Mouse (Mus musculus) left cerebral cortex, postnatal 36 days (tissue): ENCODE results near the gene Rybp. TPM values are rescaled to one million over a fixed set of nuclear protein-coding genes. Genes with fewer than 3 reads are reported as not detected.

Source experiments
- DNase-seq, 2 experiments: peaks; one replicate each; pipeline ENCODE4 v3.0.0; 2021 to 2022; ENCODE audit warnings: low spot score in 2 of 2, mixed read lengths in 1 of 2
- intact Hi-C: fragments of 180-260 bp; cut with DNase I; formaldehyde crosslinking; loops from one replicate; pipeline ENCODE4 v1.15.1; 2025
- total RNA-seq, 2 experiments: library from RNA; stranded (reverse); gene quantifications; 2 replicates each; pipeline ENCODE4 v1.2.3; 2021

Rybp gene
- total RNA-seq, 2 experiments from 2014 or later: 53.7 to 54.9 TPM

DNA sequence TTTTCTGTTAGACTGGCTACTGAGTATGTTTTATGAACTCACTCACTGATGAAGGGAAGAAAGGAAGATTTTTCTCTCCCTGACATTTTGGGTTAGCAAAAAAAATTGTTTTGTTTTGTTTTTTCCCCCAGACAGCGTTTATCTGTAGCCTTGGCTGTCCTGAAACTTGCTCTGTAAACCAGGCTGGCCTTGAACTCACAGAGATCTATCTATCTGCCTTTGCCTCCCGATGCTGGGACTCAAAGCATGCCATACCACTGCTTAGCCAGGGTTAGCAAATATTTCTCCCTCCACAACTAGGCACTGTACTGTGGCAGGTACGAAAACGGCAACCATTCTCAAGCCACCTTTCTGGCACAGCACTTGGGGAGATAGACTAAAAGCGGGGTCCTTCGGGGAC lies 63.4 kb downstream of the Rybp start:
- intact Hi-C loops: no loop called here

DNA sequence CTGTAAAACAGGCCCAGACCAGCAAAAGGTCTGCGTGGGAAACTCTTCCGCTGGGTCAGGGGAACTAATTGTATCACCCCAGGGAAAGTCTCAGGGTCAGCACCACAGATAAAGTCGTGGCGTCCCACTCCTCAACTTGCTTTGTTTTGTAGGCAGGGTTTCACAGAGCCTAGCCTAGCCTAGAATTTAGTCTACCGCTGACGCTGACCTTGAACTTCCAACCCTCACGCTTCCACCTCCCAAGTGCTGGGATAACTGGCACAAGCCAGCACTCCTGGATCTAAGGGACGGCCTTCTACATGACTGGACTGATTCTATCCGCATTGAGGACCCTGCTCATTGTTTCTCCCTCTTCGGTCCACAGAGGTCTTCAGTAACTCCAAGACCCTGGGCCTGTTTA lies 63.9 kb downstream of the Rybp start:
- no peak for DNase-seq
- intact Hi-C loops: no loop called here

More for the DNA sequence above, 63.4 kb downstream of the Rybp start:
- no peak for DNase-seq

DNA sequence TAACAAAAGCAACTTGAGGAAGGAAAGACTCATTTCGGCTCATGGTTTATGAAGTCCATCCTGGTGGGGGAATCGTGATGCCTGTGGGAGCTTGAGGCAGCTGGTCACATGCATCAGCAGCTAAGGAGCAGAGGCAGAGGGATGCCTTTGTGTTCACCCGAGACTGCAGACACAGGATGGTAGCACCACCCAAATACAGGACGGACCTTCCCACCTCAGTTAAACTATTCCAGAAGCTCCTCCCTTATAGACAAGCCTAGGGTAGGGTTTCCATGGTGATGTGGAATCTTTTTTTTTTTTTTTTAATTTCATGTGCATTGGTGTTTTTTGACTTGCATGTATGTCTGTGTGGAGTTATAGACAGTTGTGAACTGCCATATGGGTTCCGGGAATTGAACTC lies 64.4 kb downstream of the Rybp start:
- intact Hi-C loops: no loop called here
- no peak for DNase-seq

DNA sequence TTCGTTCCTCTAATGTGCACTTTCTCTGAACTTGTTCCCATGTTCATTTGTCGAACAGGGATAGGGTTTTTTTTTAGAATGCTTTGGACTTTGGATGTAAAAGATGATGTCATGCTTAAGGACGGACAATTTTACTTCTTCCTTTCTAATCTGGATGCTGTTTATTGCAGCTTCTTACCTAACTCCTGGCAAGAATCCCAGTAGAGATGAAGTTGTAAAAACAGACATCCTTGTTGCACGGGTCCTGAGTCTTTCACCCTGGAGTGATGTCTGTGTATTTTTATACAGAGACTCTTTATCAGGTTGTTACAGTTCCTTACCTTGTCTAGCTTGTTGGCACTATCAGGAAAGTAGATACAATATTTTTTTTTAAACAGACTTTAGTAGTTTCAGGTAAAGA lies 65.5 kb downstream of the Rybp start:
- intact Hi-C loops: no loop called here
- no peak for DNase-seq

DNA sequence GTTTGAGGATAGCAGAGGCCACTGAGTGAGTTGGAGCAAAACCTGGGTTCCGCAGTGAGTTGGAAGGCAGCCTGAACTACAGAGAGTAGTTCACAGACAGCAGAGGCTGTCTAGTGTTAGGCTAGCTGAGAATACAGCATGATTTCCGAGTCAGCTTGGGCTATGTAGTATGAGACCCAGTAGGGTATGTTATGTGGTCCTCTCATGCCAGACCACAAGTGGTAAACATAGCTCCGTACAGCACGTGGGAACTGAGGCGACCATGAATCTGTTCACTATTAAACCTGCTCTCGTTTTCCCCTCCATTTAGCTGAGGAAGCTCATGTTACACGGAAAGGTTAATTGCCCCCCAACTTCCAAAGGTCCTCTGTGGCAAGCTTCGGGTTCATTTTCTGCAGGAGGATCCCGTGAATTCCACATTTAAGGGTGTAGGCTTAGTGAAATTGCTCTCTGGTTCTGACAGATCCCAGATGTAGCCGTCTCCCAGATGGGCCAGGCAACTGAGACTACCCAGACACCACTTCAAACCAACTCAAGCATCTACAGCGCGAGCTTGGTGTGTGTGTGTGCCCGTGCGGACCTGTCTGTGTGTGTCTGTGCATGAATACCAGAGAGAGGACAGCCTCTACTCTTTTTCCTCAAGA lies 66.2 kb downstream of the Rybp start:
- intact Hi-C loops: no loop called here
- DNase-seq: no peak

DNA sequence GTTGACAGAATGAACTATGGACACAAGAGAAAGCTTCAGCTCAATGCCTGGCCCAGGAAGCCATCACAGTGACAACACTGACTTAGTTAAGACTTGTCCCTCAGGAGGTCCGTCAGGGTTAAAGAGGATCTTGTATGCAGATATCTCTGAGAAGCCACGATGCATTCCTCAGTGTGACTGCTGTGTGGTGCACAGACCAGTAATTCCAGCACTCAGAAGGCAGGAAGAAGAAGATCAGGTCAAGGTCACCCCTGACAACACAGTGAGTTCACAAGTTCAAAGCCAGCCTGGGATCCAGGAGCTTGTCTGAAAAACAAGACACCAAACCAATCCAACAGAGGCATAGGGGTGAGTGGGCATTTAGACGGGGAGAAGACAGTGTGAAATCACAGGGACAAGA lies 67.3 kb downstream of the Rybp start:
- intact Hi-C loops: no loop called here
- no peak for DNase-seq

DNA sequence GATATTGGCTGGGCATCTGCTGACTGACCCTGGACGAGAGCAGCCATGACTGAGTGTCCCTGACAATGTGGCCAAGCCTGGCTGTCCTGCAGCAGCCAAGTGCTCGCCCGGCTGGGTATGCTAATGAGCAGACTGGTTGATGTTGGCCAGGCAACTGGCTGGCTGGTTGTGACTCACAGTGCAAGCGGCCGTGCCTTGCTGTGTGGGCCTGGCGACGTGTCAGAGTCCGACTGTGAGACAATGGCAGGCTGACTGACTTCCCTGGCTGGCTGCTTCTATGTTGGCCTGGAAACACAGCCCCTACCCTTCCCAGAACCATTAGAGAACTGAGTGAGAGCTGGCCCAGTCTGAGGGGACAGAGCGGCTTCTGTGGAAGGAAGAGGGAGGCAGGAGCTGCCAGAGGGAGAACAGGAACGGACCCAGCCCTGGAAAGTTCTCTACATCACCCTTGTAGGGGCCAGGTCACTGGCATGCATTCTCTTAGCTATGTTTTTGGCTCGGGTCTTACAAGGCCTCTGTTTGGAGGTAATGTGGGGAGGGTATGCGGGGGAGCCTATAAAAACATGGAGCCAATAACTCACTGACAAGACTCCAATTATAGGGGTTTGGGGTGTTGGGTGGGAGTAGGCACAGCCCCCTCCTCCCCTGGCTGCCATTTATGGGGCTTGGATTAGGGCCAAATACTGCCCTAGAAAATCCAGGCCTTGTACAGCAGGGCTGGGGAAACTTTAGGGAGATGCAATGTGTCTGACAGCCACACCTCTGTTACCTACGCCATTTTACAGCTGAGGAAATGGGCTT lies 68.5 kb downstream of the Rybp start:
- intact Hi-C loops: no loop called here
- peak; percentile 62 to 66 for DNase-seq

DNA sequence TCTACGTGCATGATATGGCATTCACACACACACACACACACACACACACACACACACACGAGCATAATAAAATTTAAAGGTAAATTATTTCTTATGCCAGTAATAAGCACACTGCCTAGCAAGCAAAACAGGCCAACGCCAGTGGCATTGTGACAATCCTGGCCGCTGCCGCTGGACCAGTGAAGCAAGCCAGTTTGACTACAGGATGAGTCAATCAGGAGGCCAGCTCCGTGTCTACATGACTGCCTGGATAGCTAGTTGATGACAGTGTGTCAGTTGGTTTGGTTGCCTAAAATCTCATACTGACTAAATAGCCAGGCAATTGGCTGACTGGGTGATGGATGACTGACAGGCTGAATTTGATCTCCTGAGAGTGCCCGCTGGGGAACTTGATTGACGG lies 69.8 kb downstream of the Rybp start:
- intact Hi-C loops: no loop called here
- DNase-seq: no peak

DNA sequence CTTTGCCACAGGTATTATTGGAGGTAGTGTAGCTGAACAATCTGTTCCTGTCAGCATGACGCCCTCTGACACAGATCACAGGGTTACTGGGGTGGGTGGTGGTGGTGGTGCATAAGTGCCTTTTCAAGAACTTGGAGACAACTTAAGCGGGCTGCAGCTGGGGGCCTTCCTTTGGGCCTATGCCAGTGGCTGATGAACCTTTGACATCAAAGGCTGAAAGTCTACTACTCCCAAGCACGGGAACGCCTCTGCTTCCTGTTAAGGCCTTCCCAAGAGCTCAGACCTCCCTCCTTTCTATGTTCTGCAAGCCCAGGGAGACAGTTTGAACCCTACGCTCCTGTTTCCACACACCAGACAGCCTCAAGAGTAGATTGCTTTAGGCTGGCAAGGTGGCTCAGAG lies 70.3 kb downstream of the Rybp start:
- intact Hi-C loops: no loop called here
- DNase-seq: no peak

DNA sequence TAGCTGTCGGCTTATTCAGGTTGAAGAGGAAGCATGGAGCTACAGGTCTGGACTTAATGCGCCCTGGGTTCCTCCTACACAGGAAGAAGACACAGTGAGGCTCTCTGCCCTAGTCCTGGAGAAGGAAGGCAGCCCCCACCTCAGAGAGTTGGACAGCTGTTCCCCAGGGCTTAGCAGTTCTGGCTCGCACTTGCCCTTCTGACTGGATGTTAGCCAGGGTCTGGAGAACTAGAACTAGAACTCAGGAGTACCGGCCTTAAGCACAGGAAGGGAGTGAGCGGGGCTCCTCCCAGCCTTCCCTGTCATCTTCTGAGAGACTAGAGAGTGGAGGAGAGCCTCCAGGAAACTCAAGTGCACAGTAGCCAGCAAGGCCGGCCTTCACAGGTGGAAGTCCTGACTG lies 71.5 kb downstream of the Rybp start:
- intact Hi-C loops: no loop called here

DNA sequence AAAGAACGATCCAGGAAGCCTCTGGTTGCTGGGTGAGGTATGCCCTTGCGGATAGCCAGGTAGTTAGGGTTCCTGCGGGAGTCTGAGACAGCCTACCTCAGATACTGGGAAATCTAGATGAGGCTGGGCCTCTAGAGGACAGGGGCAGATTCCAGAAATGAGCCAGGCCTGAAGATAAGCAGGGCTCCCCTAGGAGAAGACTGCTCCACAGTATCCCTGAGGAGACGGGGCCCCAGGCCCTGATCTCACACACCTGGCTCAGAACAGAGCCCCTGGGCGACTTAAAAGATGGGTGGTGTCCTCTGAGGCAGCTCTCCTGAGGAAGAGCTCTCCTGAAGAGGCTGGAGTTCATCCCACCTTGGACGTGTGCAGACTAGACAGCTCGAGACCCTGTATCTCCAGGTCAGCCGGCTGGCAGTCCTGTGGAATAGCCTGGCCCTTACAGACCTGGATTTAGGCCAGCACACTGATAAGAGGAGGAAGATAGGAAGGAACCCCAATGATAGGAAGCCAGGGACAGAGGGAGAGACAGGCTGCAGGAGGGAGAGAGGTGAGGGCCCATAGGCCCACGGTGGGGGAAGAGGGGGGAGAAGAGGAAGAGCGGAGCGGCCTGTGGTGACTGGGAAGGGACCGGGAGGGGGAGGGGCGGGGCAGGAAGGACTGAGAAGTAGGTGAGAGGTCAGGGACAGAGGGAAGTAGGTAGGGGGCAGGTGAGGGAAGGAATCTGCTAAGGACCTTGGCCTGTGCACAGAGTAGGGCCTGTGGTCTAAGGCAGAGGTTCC lies 73.0 kb downstream of the Rybp start:
- no peak for DNase-seq
- intact Hi-C loops: no loop called here

More for the DNA sequence above, 71.5 kb downstream of the Rybp start:
- no peak for DNase-seq

DNA sequence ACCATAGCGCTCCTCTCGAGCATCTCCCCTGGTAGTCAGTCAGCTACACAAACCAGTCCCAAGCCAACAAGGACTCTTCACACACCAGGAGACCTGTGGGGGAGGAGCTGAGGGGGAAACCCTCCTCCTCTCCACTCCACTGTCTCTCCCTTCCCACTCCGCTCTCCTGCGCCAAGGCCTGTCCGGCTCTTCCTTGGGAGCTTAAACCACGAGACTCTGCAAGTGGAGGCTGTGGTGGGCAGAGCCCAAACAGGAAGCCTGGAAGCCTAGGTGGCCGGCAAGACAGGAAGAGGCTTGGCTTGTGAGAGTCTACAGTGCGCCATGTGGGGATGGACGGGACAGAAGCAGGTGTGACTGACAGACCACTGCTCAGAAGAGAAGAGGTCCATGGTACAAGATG lies 73.7 kb downstream of the Rybp start:
- intact Hi-C loops: no loop called here
- DNase-seq: no peak

DNA sequence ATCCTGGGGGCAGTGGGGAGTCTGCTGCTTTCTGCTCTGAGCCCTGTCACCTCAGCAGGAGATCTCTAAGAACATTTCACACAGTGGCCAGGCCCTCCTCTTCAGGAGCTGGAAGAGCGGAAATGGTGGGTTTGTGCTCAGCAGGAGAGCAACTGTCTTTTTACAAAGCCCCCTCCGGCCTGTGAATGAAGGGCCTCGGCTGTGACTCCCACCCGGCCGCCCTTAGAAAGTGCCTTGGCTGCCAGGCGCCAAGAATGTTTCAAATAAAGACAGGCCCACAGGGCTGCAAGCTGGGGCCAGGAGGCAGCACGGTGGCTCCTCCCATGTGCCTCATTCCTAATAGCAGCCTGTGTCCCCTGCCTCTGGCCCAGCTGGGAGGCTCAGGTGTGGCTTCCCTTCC lies 74.5 kb downstream of the Rybp start:
- no peak for DNase-seq
- intact Hi-C loops: no loop called here

DNA sequence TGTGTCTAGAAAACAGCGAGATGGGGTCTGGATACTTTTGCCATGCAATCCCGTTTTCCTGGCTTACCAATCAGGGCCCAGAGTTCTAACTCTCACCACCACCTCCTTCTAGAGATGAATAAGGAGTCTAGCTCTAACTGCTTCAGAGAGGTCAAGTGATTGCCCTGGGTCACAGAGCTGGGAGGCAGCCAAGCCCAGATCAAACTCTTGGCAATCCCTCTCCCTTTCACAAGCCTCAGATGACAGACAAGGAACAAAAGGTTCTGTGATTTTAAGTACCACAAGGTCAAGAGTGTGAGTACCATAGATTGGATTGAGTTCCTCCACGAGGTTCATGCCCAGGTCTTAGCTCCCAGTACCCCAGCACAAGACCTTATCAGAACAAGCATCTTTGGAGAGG lies 75.6 kb downstream of the Rybp start:
- DNase-seq: no peak
- intact Hi-C loops: no loop called here

DNA sequence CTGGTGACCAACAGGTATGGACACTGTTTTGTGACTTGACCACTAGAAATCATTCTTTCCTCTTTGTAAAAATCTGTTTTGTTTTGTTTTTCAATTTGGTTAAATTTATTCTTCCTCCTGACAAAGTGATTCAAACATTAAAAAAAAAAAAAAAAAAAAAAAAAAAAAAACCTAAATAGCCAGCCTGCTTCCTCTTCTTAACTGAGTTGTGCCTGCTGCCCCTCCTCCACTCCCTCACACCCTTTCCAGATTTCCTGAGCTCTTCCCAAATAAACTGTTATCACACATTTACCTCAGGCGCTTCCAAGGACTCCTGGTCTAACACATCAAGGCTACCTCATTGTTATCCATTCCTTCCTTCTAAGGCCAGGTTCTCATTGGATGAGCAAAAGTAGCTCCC lies 76.8 kb downstream of the Rybp start:
- intact Hi-C loops: no loop called here
- no peak for DNase-seq

DNA sequence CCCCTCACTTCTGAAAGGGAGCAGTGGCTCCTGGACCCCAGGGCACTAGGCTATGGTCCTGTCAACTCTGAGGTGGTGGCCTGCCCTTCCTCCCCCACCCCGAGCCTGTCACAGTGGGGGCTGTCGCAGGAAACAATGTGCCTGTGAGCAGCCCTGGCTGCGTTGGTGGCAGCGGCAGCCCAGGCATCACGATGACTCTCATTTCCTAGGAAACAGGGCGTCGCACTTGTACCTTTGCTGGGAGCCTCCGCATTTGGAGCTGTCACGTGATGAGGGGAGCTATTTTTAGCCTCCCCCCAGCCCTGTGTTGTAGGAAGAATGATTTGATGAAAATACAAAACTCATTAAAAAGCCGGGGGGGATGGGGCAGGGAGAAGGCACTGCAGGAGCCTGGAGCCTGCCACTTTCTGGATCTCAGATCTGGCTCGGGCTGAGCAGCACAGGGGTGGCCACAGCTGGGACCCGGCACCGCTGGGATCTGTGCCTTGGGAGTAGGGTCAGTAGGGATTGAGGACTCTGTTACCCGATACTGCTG lies 80.5 kb downstream of the Rybp start:
- DNase-seq: peak; percentile 83
- intact Hi-C loops: loop anchor here (2.0 to 5.0 kb wide), 2 partner anchors 36 to 80 kb away; partner anchors contain the start of gene Rybp

DNA sequence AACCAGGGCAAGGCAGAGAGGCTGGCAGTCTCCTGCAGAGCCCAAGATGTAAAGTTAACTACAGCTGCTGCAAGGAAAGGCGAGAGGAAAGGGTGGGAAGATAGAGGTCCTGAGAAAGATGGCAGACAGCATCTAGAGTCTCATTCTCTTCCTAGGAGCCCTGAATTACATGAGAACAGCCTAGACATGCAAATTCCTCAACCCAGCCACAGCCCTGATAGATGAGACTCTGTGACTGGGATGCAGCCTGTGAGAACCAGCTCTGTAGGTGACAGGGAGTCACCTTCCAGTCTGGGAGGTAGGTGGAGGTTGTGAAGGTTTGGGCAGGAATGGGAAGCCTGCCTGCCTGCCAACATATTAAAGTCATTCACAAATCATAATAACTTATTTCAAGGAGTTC lies 81.0 kb downstream of the Rybp start:
- DNase-seq: no peak
- intact Hi-C loops: loop anchor here (2.0 to 5.0 kb wide), 2 partner anchors 35 to 81 kb away; partner anchors contain the start of gene Rybp

DNA sequence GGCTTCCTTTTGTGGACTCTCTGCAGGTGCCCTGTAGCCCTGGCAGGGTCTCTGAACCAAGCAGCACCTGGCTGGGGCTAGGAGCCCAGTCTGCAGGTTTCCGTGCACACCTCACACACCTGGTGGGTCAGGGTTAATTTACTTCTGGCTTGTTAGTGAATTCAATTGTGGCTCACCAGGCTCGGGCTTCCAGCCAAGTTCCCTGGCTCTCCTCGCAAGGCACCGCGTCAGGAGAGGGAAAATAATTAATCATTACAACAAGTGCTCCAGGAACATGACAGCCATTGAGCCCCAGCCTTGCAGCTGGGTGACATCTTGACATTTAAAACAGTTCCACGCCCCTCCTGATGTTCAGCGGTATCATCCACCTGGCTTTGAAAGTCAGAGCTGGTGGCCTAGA lies 82.8 kb downstream of the Rybp start:
- intact Hi-C loops: no loop called here
- DNase-seq: no peak

DNA sequence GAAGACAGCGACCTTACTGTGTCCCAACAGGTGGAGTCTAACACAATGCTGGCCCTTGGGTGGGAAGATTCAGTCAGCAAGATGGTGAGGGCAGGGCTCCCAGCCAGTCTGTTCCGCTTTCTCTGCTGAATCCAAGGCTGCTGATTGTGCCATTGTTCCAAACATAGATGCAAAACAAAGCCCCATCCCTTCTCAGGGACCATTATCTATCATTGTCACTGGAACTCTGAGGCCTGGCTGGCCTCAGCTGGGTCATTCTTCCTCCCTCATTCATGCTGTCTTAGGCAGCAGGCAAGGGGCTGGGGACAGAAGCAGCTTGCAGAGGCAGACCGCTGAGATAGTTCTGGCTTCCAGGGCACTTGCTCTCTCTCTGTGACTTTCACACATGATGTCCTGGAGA lies 83.8 kb downstream of the Rybp start:
- no peak for DNase-seq
- intact Hi-C loops: no loop called here

DNA sequence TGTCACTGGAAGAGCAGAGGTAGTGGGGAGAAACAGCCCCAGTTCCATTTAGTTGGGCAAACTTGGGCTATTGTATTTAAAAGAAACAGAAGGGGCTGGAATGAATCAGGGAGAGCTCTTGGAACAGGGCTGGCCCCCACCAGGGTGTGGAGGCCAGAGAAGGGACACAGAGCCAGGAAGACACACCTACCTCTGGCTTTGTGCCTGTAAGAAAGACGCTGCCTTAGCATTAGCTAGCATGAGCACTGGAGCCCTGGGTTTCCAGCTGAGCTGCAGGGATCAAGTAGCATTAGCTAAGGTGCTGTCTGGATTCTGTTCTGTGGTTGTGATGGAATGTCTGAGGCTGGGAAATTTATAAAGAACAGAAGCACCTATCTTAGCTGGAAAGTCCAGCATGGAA lies 85.2 kb downstream of the Rybp start:
- no peak for DNase-seq
- intact Hi-C loops: no loop called here
